Mouse (Mus musculus): ENCODE measurements around the gene Ltb.

DNA sequence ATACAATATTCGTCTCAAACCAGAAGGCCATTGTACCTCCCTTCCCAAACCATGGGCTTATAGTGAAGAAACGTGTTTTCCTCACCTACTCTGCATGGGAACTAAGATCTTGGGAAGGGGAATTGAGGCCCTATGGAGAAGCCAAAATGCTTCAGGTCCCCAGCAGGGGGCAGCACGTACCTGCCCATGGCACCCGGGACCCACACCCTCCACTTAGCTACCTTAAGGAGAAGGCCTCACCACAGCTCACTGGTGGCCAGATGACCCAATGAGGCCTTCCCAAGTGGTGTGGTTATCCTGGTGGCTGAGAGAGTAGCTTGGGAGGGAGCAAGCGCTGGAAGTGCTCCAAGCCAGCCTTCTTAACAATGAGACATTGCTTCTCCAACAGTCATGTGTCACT, 15.7 kb upstream of the Ltb start:
- TF ChIP-seq E2F4 (IDR thresholded peaks at IDR 0.05; ENCODE audit: borderline replicate concordance, low read depth, low read length) (no peak), HCFC1 (IDR thresholded peaks at IDR 0.05; ENCODE audit: low read depth, low read length) (no peak), USF2 (IDR thresholded peaks at IDR 0.05; ENCODE audit: borderline replicate concordance in 1 of 2, insufficient read depth in 1 of 2, low read depth in 1 of 2, low read length in 2 of 2) (no peak)
